Mouse (Mus musculus) bone marrow, adult 2 months (tissue): ENCODE data around the gene 1700016H13Rik.

Source experiments
- CTCF ChIP-seq: fragments of 200-500 bp; IDR thresholded peaks from 2 replicates; pipeline ENCODE4 v1.5.1; 2011; ENCODE audit warnings: low read length, control low read depth; ENCODE audit not compliant: control insufficient read depth, insufficient read depth
- POLR2A ChIP-seq: fragments of 200-500 bp; IDR thresholded peaks from 2 replicates; pipeline ENCODE4 v1.6.1; 2011; ENCODE audit warnings: low read depth, mild to moderate bottlenecking, control low read depth, low read length, borderline replicate concordance; ENCODE audit not compliant: control insufficient read depth

DNA sequence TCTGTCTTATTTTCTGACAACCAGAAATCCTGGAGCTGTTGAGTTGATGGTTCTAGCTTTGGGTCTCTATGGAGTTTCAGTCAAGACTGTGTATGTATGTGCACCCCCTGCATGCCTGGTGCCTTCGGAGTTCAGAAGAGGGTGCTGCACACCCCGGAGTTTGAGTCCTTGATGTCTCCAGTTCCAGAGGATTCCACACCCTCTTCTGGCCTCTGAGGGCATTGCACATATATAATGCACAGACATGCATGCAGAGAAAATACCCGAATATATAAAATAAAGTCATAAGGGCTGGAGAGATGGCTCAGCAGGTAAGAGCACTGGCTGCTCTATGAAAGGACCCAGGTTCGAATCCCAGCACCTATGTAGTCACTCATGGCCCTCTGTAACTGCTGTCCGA is 3.1 kb upstream of the 1700016H13Rik start:
- TF ChIP-seq POLR2A: no peak
- TF ChIP-seq CTCF: no peak
